Mouse (Mus musculus) heart, embryonic 13.5 days (tissue): ENCODE data around the gene Slirp. TPM values are rescaled to one million over a fixed set of nuclear protein-coding genes. Genes with fewer than 3 reads are reported as not detected.
"Not testable (repeated sequence)": the region's sequence is repeated elsewhere in the genome, so short reads cannot be mapped to it uniquely, and the experiment has no call there.

Source experiments
- ATAC-seq: fragments of 200-750 bp; cut with Nextera tagmentation; 2 replicates; pipeline ENCODE4 v1.8.0; 2017; ENCODE audit warnings: moderate TSS enrichment; ENCODE audit not compliant: insufficient number of reproducible peaks, low FRiP score, low TSS enrichment; ENCODE audit errors: extremely low read depth
- H3K27ac ChIP-seq: fragments of 300-500 bp; sonication (generic); replicated peaks from 2 replicates; pipeline ENCODE4 v1.5.1; 2015; ENCODE audit warnings: moderate library complexity, mild to moderate bottlenecking, inconsistent platforms
- H3K27me3 ChIP-seq: fragments of 300-500 bp; sonication (generic); replicated peaks from 2 replicates; pipeline ENCODE4 v1.6.1; 2015; ENCODE audit warnings: mild to moderate bottlenecking, inconsistent platforms
- H3K36me3 ChIP-seq: fragments of 300-500 bp; sonication (generic); 2 replicates; pipeline ENCODE4 v1.6.1; 2015; ENCODE audit warnings: mild to moderate bottlenecking, inconsistent platforms
- H3K4me1 ChIP-seq: fragments of 300-500 bp; sonication (generic); 2 replicates; pipeline ENCODE4 v1.6.1; 2015; ENCODE audit warnings: inconsistent platforms
- H3K4me2 ChIP-seq: fragments of 300-500 bp; sonication (generic); 2 replicates; pipeline ENCODE4 v1.6.1; 2015; ENCODE audit warnings: inconsistent platforms, mild to moderate bottlenecking, moderate library complexity
- H3K4me3 ChIP-seq: fragments of 300-500 bp; sonication (generic); 2 replicates; pipeline ENCODE4 v1.5.1; 2015; ENCODE audit warnings: moderate library complexity, mild to moderate bottlenecking, inconsistent platforms
- H3K9ac ChIP-seq: fragments of 300-500 bp; sonication (generic); 2 replicates; pipeline ENCODE4 v1.6.1; 2015; ENCODE audit warnings: inconsistent platforms, mild to moderate bottlenecking, moderate library complexity
- H3K9me3 ChIP-seq: fragments of 300-500 bp; sonication (generic); 2 replicates; pipeline ENCODE4 v1.6.1; 2016; ENCODE audit warnings: inconsistent platforms
- WGBS: fragments of 180-500 bp; shearing (Covaris S2); methylation state at CpG from one replicate; pipeline ENCODE4 v1.1.7; 2015; ENCODE audit warnings: mixed read lengths; 5-methylcytosine and 5-hydroxymethylcytosine counted together
- polyA plus RNA-seq: library from polyadenylated mRNA; unstranded; fragments of >200 nt; fragmentation: Nextera tagmentation; extraction: Ambion mirVana; gene quantifications from 2 replicates; pipeline ENCODE4 v1.2.1, GENCODE M21; 2015

Gene Slirp
- polyA plus RNA-seq, 1 experiment from 2014 or later, result 269 TPM

DNA sequence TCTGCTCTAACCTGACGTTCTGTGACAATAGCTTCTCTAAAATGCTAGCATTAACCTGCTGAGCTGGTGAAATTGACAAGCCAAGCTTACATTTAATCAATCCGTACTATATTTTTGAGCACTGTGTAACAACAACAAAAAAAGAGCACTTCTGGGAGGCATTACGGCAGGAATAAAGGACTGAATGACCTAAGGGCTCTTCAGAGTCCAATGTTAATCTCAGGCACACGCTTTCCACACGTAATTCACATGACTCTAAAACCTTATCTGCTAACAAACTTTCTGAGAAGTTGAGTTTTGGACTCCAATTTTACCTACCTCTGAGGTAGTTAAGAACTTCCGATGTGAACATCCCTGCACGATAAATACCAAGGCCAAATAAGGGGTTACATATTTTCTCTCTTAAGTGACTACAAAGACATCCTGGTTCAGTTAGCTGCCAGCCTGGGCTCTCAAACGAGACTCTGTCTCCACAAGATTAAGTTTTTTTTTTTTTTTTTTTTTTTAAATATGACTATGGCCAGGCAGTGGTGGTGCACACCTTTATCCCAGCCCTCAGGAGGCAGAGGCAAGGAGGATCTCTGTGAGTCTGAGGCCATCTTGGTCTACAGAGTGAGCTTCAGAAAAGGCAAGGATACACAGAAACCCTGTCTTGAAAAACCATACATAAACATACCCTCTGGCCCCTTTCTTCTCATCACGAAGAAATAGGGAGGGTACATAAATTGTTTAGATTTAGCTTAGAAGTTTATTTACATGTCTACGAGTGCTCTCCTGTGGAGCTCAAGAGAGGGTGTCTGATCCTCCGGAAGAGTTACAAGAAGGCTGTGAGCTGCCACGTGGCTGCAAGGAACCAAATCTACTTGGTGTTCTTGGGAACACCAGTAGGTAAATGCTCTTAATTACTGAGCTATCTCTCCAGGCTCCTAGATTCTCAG is 1.2 kb upstream of the Slirp start:
- H3K9ac ChIP-seq, result peak overlapping the region; percentile 95
- no peaks in the 10 kb centered on the region for H3K9me3 ChIP-seq
- peak overlapping the region; percentile 91 for H3K4me2 ChIP-seq
- peaks cover 57% of the 10 kb centered on the region for H3K36me3 ChIP-seq
- peak overlapping the region; percentile 90 for H3K4me3 ChIP-seq
- peak overlapping the region; percentile 86 for H3K27ac ChIP-seq
- no peak for ATAC-seq
- WGBS, result 23% methylated on average over 12 of the region's 12 CpGs
- peaks cover 24% of the 10 kb centered on the region for H3K4me1 ChIP-seq
- no peaks in the 10 kb centered on the region for H3K27me3 ChIP-seq

DNA sequence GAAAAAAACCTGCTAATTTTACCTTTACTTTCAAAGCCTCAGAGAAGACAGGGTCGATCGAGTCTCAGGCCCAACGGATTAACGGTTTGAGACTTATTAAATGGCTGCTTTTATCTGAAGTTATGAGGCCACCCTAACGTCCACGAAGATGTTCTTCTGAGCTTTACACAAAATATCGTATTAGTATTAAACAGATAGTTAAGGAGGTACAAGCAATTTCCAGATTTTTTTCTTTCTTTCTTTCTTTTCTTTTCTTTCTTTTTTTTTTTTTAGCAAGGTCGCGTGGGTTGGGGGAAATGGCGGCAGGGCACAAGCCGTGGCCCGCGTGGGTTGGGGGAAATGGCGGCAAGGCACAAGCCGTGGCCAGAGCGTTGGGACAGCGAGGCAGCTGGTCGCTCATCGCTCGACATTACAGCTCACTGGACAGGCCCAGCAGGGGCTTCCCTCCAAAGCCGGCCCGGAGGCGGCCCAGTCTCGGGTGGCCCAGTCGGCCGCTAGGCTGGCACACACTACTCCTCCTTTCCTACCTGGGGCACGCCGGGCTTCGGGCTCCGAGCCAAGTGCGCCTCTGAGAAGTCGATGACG is 489 bp upstream of the Slirp start:
- peak; percentile 63 for ATAC-seq
- WGBS, result under 1% methylated on average over 33 of the region's 33 CpGs
- Histone ChIP-seq H3K27me3 (no peaks in the 10 kb centered on the region), H3K9me3 (no peaks in the 10 kb centered on the region), H3K4me1 (peaks cover 24% of the 10 kb centered on the region), H3K9ac (peak overlapping the region; percentile 95), H3K4me2 (peak overlapping the region; percentile 91), H3K27ac (peak overlapping the region; percentile 86), H3K4me3 (peak overlapping the region; percentile 90), H3K36me3 (peaks cover 57% of the 10 kb centered on the region)

DNA sequence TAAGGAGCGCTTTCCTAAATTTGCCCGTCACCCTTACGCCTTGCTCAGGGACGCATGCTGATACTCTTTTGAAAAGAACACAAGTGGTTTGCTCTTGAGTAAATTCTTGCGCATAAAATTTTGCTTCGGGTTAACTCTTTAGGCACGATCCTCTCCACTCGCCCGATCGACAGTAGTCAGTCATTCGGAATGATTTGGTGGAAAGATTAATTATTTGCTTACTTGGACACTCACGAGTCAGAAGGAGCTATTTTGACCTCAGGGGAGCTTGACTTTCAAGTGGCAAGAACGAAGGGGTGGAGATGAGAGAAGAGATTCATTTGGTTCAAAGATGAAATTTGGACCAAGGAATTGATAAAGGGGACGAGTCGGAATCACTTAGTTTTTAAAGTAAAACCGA is 515 bp downstream of the Slirp start:
- WGBS, result 3% methylated on average over 16 of the region's 16 CpGs
- Histone ChIP-seq H3K27me3 (no peaks in the 10 kb centered on the region), H3K4me3 (peak overlapping the region; percentile 90), H3K4me2 (peak overlapping the region; percentile 91), H3K9ac (peak overlapping the region; percentile 95), H3K36me3 (peaks cover 57% of the 10 kb centered on the region), H3K9me3 (no peaks in the 10 kb centered on the region), H3K27ac (no peak overlapping the region), H3K4me1 (peaks cover 24% of the 10 kb centered on the region)
- no peak for ATAC-seq

DNA sequence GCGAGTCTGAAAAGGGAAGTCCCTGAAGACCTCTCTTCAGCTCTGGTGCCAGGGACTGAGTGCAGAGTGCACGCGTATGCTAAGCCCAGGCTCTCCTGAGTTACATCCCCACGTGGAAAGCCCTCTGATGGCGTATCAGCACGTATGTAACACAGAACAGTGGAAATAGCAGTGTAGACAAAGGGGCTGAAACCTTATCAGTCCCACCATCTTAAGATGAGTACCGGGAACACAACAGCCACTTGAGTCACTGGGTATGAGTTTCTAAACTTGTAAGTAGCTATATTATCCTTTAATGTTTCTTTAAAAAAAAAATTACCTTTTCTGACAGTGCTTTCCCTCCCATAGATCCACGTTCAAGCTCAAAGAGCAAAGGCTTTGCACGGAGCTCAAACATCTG is 5.8 kb downstream of the Slirp start:
- Histone ChIP-seq H3K4me1 (peaks cover 8% of the 10 kb centered on the region), H3K27ac (no peak overlapping the region), H3K4me2 (no peak overlapping the region), H3K27me3 (no peaks in the 10 kb centered on the region), H3K4me3 (no peak overlapping the region), H3K36me3 (peaks cover 84% of the 10 kb centered on the region), H3K9me3 (no peaks in the 10 kb centered on the region), H3K9ac (no peak overlapping the region)
- ATAC-seq, result no peak
- 85% methylated on average over 9 of the region's 9 CpGs for WGBS

- Histone ChIP-seq H3K9ac (no peak overlapping the region), H3K27me3 (no peaks in the 10 kb centered on the region), H3K4me3 (no peak overlapping the region), H3K36me3 (peaks cover 87% of the 10 kb centered on the region), H3K4me1 (peaks cover 4% of the 10 kb centered on the region), H3K9me3 (no peaks in the 10 kb centered on the region), H3K4me2 (no peak overlapping the region), H3K27ac (no peak overlapping the region)
- 77% methylated on average over 6 of the region's 6 CpGs for WGBS
- ATAC-seq, result no peak
Observed at GRCm38 (mm10) chr12:87464678-87465297, 21.1 kb downstream of the Slirp start.

DNA sequence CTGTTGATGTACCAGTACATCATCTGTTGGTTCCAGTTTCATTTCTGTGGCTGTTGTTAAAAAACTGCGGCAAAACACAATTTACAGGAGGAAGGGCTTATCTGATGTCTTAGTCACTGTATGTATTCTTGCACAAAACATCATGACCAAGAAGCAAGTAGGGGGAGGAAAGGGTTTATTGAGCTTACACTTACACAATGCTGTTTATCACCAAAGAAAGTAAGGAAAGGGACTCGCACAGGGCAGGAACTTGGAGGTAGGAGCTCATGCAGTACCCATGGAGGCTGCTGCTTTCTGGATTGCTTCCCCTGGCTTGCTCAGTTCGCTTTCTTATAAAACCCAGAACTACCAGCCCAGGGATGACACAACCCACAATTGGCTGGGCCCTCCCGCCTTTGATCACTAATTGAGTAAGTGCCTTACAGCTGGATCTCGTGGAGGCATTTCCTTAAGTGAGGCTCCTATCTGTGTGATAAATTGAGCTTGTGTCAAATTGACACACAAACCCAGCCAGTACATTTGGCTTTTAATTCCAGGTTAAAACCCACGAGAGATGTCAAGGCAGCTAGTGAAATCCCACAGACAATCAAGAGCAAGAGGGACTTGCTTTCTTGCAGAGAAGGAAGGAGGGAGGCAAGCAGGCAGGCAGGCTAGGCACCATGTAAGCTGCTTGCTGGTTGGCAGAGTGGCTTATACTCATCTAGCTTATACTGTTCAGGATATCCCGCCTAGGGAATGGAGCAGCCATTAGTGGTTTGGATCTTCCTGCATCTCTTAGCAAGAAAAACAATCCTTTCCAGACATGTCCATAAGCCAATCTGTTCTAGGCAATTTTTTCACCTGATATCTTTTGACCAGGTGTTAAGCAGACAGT is 26.8 kb downstream of the Slirp start:
- no peak overlapping the region for H3K27ac ChIP-seq
- H3K9ac ChIP-seq, result peak overlapping the region; percentile 91
- 64% methylated on average over 7 of the region's 7 CpGs for WGBS
- no peaks in the 10 kb centered on the region for H3K9me3 ChIP-seq
- no peak for ATAC-seq
- H3K4me1 ChIP-seq, result peaks cover 21% of the 10 kb centered on the region
- H3K36me3 ChIP-seq, result peaks cover 34% of the 10 kb centered on the region
- H3K4me3 ChIP-seq, result peak overlapping the region; percentile 77
- peaks cover 4% of the 10 kb centered on the region; the same call in 1 of the 2 replicates for H3K27me3 ChIP-seq
- H3K4me2 ChIP-seq, result peak overlapping the region; percentile 74

DNA sequence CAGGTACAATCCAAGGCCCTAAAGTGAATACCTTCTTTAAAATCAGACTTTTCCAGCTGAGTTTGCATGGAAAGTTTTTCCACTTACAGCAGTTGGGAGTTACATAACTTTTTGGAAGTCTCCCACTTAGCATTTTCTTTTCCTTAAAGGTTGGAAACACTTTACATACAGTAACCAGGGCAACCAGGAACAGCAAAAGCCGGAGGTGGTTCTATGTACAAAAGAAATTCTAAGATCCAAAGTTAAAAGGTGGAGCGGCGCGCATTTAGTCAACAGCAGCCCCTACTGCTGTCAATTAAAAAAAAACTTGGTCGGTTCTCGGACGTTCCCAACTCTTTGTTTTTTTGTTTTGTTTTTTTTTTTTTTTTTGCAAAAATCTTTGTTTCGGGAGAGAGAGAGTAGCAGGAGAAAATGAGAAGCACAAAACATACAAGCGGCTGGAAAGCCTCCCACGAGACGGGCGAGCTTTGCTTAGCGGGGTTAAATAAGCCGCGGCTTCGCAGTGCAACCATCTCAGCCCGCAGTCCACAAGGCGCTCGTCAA is 27.8 kb downstream of the Slirp start:
- Histone ChIP-seq H3K27ac (peak overlapping the region; percentile 78), H3K9me3 (no peaks in the 10 kb centered on the region), H3K27me3 (peaks cover 4% of the 10 kb centered on the region; the same call in 1 of the 2 replicates), H3K4me1 (peaks cover 19% of the 10 kb centered on the region), H3K36me3 (peaks cover 29% of the 10 kb centered on the region), H3K9ac (peak overlapping the region; percentile 91), H3K4me2 (peak overlapping the region; percentile 74), H3K4me3 (peak overlapping the region; percentile 77)
- WGBS, result 1% methylated on average over 19 of the region's 19 CpGs
- no peak for ATAC-seq

GRCm38 (mm10) chr12:87471964-87472786 is 28.5 kb downstream of the Slirp start, which contains the start of gene Snw1:
TSS of gene Snw1 (minus strand) at chr12:87472274.
- H3K36me3 ChIP-seq, result peaks cover 22% of the 10 kb centered on the region
- no peaks in the 10 kb centered on the region for H3K9me3 ChIP-seq
- peak within 1 kb of the TSS; percentile 91 for H3K9ac ChIP-seq
- H3K4me2 ChIP-seq, result peak within 1 kb of the TSS; percentile 74
- peak; percentile 88 for ATAC-seq
- H3K27me3 ChIP-seq, result peaks cover 4% of the 10 kb centered on the region; the same call in 1 of the 2 replicates
- H3K4me3 ChIP-seq, result peak within 1 kb of the TSS; percentile 77
- H3K4me1 ChIP-seq, result peaks cover 19% of the 10 kb centered on the region
- H3K27ac ChIP-seq, result peak within 1 kb of the TSS; percentile 78
- WGBS, result 3% methylated on average over 45 of the region's 45 CpGs

GRCm38 (mm10) chr12:87474756-87475155 is 31.1 kb downstream of the Slirp start:
- Histone ChIP-seq H3K9ac (no peak overlapping the region), H3K27ac (no peak overlapping the region), H3K36me3 (0 out of 2 replicates have a peak, but pooled peaks cover 3% of the 10 kb centered on the region), H3K4me3 (no peak overlapping the region), H3K4me2 (no peak overlapping the region), H3K4me1 (peaks cover 18% of the 10 kb centered on the region), H3K27me3 (peaks cover 4% of the 10 kb centered on the region; the same call in 1 of the 2 replicates), H3K9me3 (no peaks in the 10 kb centered on the region)
- no peak for ATAC-seq
- 69% methylated on average over 3 of the region's 3 CpGs for WGBS

DNA sequence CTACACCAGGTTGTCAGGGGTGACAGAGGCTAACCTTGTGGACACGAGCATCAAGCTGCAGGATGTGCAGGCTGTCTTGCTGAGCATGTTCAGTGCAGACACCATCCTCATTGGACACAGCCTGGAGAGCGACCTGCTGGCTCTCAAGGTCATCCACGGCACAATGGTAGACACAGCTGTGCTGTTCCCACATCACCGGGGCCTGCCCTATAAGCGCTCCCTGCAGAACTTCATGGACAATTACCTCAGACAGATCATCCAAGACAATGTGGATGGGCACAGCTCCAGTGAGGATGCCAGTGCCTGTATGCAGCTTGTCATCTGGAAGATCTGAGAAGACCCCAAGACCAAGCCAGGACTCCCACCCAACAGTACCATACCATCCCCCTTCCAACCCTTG is 38.8 kb downstream of the Slirp start:
- not testable (repeated sequence) for H3K4me2 ChIP-seq, H3K27me3 ChIP-seq, H3K27ac ChIP-seq, H3K9me3 ChIP-seq, H3K4me3 ChIP-seq, H3K36me3 ChIP-seq, H3K9ac ChIP-seq, H3K4me1 ChIP-seq, ATAC-seq
- WGBS, result 71% methylated on average over 5 of the region's 5 CpGs
